Mouse (Mus musculus): ENCODE measurements around the gene Otx2.

Gene Otx2

DNA sequence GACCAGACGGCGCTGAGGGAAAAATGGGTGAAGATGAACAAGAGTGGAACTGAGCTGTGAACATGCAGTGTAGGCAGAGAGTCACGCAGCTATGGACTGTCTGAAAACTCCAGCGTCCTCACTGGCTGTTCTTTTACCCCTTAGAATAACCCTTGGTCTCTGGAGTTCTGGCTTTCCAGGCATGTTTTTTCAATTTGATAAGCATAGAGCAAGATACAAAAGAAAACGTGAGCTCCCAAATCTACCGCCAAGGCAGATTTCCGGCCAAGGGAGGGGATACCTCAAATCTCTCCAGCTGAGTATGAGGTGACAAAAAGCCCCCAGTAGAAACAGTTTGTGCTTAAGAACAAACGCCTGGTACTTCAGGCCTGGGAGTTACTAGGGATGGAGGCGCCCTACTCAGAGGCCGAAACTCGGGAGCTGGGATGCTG, 5.6 kb downstream of the Otx2 start:
- no peak for DNase-seq

GRCm38 (mm10) chr14:48667396-48667795, 6.2 kb downstream of the Otx2 start:
- DNase-seq: no peak

DNA sequence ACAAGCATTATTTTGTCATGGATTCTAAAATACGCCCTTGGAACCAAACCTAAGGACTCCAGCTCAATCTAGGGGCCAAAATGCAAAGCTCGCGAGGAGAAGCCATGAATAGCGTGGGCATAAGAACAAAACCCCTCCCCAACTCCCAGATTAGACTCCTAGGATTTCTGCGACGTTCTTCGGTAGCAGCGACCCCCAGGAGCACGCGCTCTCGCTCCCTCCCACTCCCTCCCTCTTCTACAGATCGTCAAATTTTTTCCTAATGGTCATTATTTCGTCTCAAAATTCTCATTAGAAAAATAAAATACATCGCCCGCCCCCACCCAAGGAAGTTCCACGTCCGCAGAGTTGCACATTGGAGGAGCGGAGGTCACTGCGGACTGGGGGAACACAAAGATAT, 6.8 kb downstream of the Otx2 start:
- no peak for DNase-seq

DNA sequence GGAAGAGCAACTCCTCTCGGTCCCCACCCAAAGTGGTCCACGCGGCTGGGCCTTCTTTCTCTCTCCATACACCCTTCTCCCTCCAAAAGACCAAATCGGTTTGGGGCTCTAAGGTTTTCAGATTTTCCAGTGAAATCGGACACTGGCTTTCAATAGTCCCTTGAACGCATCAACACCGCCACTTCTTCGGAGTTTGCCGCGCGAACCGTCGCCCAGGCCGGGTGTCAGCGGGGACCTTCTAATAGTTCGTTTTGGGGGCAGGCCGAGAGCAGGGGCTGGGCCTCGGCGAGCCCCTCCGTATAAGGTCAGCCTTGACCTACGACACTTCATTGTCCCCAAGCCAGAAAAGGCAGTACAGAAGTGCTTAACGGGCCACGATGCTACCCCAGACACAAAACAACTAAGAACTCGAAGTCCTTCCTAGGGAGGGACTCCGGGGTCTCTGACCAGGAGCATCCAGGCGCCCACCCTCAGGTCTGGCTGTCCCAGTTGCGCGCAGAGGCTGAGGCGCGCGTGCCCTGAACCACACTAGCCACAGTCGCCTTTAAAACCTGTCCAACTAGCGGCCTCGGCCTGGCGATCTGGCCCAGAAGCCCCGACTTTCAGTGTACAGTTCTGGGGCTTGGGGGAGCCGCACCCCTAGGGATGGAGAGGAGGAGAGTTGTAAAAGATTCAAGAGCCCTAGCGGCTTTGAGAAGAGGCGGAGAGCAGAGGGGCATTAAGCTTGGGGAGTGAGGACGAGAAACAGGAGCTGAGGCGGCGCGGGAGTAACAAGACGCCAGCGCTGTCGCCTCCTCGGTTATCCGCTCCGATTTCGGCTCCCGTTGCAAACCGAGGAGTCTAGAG, 7.6 kb downstream of the Otx2 start:
- DNase-seq: peak; percentile 32

DNA sequence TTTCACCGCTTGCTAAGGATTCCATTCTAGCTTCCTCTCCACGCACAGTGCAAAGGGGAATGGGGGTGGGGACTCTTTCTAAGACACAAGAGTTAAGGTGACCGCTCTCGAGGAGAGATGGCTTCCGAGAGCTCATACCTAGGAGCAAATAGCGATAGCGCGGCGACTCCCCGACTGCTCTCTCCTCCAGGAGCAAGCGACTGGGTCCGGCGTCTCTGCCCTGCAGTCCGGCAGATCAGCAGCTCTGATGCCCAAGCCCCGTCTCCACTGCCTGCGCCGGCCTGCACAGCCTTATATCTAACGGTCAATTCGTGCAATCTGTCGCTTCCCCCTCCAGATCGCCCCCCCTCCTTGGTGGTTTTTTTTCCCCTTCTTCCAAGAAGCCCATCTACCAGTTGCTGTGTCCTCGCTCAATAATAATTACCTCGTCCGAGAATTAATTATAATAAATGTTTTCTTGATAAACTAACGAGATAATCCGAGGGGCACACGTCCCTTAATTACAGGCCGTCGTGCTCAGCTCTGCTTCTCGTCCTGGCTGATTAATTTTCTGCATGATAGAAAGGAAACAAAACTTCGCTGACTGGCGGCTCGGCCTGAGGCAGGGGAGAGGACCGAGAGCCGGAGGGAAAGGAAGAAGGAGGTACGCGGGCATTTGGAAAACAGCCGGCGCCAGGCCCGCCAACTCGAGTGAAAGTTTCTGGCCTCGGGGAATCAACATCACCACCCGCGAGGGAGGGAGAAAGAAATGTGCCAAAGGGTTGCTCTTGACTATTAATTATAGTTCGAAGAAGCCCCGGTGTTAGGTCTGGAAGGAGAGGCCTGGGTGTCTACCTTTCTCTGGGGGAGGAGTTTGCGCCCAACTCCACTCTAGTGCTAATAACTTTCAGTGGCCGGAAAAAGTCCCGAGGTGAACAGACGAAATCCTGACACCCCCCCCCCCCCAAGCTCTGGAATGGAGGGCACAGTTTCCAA, 8.5 kb downstream of the Otx2 start:
- DNase-seq: peak; percentile 42

- no peak for DNase-seq
These were observed 9.4 kb downstream of the Otx2 start for GRCm38 (mm10) chr14:48664001-48664810.

- DNase-seq: no peak
These were observed 10.1 kb downstream of the Otx2 start for GRCm38 (mm10) chr14:48663531-48663930.

- DNase-seq: no peak
These were observed 10.9 kb downstream of the Otx2 start for GRCm38 (mm10) chr14:48662568-48663236.

- no peak for DNase-seq
These were observed 11.7 kb downstream of the Otx2 start for GRCm38 (mm10) chr14:48661646-48662567.

- DNase-seq: no peak
These were observed 12.5 kb downstream of the Otx2 start for GRCm38 (mm10) chr14:48661151-48661550.

- no peak for DNase-seq
These were observed 13.0 kb downstream of the Otx2 start for GRCm38 (mm10) chr14:48660593-48660992.

DNA sequence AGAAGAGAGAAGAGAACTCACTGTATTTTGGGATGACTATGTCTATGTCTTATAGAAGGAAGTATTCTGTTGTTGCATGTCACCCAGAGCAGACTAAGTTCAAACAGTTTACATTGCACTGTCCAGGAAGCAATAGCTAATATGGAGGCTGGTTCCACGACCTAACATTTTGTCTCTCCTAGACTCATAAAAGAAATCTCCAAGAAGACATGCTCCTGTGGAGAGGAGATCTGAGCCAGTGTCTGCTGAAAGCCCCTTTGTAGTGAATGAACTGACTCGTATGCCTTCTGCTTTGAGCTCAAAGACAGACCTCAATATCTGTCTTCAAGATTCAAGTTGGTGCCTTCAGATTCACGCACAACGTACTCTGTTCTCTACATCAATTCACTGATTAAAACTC, 14.0 kb downstream of the Otx2 start:
- no peak for DNase-seq

- no peak for DNase-seq
These were observed 16.4 kb downstream of the Otx2 start for GRCm38 (mm10) chr14:48657241-48657640.

- no peak for DNase-seq
These were observed 16.9 kb downstream of the Otx2 start for GRCm38 (mm10) chr14:48656711-48657110.

DNA sequence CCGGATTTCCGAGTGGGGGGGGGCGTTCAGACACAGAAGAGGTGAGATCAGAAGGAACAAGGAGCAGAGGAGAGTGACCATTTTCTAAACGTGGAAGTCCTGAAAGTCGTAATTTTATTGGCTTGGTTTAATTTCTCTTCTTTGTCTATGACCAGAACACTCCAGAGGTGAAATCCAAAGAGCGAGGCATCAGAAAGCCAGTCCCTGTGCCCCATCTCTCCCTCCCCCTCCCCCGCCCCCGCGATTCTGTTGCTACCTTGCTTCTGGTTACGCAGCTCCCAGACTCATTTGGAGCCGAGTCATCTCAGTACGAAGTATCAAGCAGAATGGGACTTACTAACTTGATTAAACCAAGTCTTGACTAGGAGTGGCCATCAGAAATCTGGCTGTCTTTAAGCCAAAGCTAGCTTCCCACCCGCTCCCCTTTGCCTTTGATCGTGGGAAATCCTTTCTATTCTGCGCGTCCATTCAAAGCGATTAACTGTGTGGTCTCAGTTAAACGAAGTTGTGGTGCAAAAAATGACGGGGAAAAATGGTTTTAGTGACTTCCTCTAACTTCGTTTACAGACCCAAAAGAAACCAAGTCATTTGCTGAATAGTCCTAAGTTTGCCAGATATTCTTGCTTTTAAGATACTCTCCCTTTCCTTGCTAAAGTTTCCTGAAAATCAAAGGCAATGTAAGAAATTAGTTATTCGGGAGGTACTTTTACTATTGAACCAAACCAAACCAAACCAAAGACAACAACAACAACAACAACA, 17.6 kb downstream of the Otx2 start:
- no peak for DNase-seq

GRCm38 (mm10) chr14:48655073-48655791, 18.4 kb downstream of the Otx2 start:
- DNase-seq: no peak

DNA sequence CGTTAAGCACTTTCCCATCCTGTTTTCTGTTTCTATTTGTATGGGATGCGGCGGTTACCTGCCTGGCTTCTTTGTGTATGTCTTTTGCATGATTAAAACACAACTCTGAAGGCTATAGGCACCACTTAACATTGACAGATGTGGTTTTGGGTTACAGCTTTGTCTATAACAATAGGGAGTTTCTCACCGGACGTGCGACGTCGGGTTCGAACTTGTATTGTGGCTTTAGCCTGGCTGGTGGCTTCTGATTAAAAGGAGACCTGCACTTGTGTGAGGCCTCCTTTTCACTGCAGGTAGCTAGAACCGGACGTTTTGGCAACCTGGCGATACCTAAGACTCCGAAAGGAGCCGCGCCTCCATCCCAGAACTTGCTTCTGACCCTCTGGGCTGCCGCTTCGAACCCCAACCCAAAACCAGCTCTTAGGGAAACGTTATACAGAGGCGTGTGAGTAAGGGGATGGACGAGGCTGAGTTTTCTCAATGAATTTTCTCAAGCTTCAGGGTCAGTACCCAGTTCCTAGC, 19.0 kb downstream of the Otx2 start:
- DNase-seq: no peak

DNA sequence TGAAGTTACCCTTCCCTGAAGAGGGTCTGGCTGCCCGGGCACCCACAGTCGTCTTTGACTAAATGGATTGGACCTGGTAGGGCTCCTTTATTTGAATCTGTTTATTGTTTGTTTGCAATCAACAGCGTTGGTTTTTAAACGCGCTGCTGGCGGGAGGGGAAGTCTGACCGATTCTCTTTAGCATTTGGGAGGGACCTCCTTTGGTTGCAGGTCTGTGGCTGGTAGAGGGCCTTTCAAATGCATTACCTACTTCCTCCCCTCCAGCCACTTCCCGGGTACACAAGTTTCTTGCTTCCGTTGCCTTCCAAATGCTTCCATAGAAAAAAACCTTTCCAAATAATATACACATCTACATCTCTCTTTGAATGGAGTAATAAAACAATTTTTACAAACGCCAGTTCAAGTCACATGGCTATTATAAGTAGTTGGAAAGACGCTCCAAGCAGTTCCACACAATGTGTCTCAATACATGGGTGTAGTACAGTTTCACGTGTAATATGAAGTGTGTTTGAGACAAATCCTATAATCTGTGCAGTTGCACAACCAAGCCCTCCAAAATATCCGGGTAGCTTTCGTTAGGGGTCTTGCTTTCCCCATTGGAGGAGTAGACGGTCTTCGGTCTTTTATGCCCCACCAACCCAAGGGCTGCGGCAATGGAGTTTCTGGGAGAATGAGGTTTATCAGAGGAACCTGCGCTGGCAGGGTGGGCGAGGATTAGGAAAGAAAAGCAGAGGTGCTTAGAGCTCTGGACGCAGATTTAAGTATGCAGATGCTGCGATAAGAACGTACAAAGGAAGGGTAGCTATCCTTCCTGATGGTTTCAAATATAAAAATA, 19.7 kb downstream of the Otx2 start:
- no peak for DNase-seq
